Mouse (Mus musculus) cerebellum, postnatal 4 days (tissue): ENCODE data around the gene Gm826.

Experiments
- DNase-seq, 2 experiments: peaks; one replicate each; pipeline ENCODE4 v3.0.0; 2022; ENCODE audit warnings: low spot score in 2 of 2, mixed read lengths in 1 of 2

Gene Gm826

GRCm38 (mm10) chr2:160354319-160354718 is 20.4 kb upstream of the Gm826 start:
- DNase-seq, result no peak

- no peak for DNase-seq
Observed at GRCm38 (mm10) chr2:160353581-160353980, 19.6 kb upstream of the Gm826 start.

- DNase-seq, result no peak
Observed at GRCm38 (mm10) chr2:160351038-160351574, 17.1 kb upstream of the Gm826 start.

DNA sequence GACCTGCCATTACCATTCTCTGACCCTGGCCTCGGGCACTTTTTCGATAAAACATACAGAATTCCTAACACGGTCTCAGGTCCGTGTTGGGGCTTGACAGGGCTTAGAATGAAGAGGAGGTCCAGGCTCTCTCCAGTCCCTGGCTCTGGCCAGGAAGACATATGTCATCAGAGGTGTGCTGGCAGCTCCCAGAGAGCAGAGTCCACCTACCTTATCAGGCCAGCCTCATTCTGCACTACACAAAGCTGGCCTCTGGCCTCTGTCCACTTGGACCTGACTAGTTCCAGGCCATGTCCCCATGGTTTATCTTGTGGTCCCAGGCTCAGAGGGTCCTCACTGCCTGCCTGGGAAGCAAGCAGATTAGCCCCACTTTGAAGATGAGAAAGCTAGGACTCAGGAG is 15.6 kb upstream of the Gm826 start:
- DNase-seq, result no peak

DNA sequence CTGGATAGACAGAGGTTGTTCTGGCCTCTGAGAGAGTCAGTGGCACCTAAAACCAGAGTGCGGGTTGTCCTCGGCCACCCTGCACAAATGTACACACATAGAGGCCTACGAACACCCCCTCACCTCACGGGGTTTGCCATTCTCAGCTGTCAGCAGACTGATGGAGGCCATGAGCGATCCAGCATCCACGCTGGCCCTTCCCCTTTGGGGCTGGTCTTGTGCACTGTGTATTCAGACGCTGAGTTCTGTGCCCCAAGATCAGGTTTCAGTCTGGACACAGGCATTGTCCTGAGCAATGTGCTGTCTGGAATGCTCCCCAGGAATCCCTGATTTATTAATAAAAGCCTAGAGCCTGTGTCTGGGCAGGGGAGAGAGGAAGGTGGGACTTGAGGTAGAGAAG is 14.8 kb upstream of the Gm826 start:
- no peak for DNase-seq

GRCm38 (mm10) chr2:160348072-160348604 is 14.2 kb upstream of the Gm826 start:
- no peak for DNase-seq

GRCm38 (mm10) chr2:160345644-160346043 is 11.7 kb upstream of the Gm826 start:
- DNase-seq, result no peak

- no peak for DNase-seq
Observed at GRCm38 (mm10) chr2:160340121-160340520, 6.2 kb upstream of the Gm826 start.

GRCm38 (mm10) chr2:160339595-160339994 is 5.6 kb upstream of the Gm826 start:
- DNase-seq, result no peak

GRCm38 (mm10) chr2:160336053-160336452 is 2.1 kb upstream of the Gm826 start:
- DNase-seq, result no peak

GRCm38 (mm10) chr2:160335043-160335442 is 1.1 kb upstream of the Gm826 start:
- no peak for DNase-seq

- DNase-seq, result no peak
Observed at GRCm38 (mm10) chr2:160332516-160333325, 1.2 kb downstream of the Gm826 start.

GRCm38 (mm10) chr2:160328886-160329285 is 5.1 kb downstream of the Gm826 start:
- DNase-seq, result peak in 1 of 2 experiments; percentile 7

DNA sequence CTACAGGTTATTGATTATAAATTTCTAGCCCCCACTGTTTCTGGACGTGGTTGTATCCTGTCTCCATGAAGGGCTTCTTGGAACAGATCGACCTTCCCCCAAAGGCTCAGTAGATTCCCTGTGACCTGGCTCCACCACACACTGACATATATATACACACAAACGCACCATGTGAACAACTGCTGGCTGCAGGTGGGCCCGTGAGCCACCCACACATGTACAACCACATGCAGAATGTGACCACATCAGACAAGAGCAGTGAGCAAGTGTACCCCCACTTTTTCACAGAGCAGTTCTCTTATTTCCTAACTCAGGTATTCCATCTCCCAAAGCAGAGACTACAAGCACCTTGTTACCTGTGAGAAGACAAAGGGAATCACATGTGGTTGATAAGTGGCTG is 6.2 kb downstream of the Gm826 start:
- DNase-seq, result no peak

- no peak for DNase-seq
Observed at GRCm38 (mm10) chr2:160327167-160327566, 6.8 kb downstream of the Gm826 start.

- DNase-seq, result no peak
Observed at GRCm38 (mm10) chr2:160325105-160325644, 8.8 kb downstream of the Gm826 start.

- DNase-seq, result no peak
Observed at GRCm38 (mm10) chr2:160321829-160322228, 12.1 kb downstream of the Gm826 start.

DNA sequence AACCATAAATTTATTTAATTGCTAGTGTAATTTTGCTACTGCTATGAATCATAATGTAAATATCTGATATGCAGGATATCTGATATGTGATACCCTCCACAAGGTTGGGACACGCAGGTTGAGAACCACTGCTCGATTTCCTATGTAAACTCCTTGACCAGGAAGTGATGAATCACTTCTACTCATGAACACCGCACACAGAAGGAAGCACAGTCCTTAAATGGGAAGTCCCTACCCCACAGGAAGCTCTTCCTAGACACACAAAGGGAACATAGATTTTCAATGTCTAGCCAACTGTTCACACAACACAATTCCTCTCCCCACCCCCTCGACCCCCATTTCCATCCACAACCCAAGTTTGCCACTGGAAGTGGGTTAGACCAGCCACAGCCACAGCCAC is 15.7 kb downstream of the Gm826 start:
- DNase-seq, result no peak

- DNase-seq, result no peak
Observed at GRCm38 (mm10) chr2:160313595-160314007, 20.4 kb downstream of the Gm826 start.

DNA sequence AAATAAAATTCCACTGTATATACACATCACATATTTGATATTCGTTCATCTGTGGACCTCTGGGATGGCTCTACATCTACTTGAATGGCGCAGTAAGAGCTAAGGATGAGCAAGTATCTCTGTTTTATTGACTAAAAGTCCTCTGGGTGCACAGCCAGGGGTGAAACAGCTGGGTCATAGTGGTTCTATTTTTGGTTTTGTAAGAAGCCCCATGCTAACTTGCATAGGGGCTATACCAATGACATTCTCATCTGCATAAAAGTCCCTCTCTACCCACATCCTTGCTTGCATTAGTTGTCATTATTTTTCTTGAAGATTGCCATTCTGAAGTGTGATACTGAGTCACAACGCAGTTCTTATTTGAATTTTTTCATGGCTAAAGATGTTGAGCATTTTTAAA is 28.9 kb downstream of the Gm826 start:
- DNase-seq, result no peak

- no peak for DNase-seq
Observed at GRCm38 (mm10) chr2:160303992-160304391, 30.0 kb downstream of the Gm826 start.

- DNase-seq, result no peak
Observed at GRCm38 (mm10) chr2:160302013-160302412, 31.9 kb downstream of the Gm826 start.

DNA sequence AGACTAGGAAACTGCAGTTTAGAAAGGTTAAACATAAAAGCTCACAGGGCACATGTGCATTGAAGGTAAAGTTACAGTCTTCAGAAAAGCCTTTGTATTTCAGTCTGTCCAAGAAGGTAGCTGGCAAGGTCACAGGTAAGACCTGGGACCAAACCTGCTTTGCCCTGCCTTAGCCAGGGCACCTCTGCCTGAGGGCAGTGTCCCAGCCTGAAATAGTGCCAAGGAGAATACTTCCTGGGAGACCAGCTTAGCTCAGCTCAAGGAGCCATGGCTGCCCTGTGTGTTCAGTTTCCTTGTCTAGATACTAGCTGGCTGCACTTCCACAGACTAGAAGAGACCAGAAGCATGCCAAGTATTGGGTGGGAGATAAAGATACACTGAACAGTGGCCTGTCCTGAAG is 35.4 kb downstream of the Gm826 start:
- DNase-seq, result no peak
